Mouse (Mus musculus): ENCODE results near the gene Vgll4. TPM values are rescaled to one million over a fixed set of nuclear protein-coding genes. Genes with fewer than 3 reads are reported as not detected.
A peak's percentile ranks its signal among the peaks of the same experiment; 100 is the strongest.
"Not testable (repeated sequence)": the region's sequence is repeated elsewhere in the genome, so short reads cannot be mapped to it uniquely, and the experiment has no call there.

Gene Vgll4
- total RNA-seq, 1 experiment from 2014 or later: 82.9 TPM

GRCm38 (mm10) chr6:114905253-114906028, 64.4 kb downstream of the Vgll4 start:
- ATAC-seq (ENCODE audit: extremely low read depth, insufficient number of reproducible peaks, low FRiP score, poor library complexity, severe bottlenecking): no peak

GRCm38 (mm10) chr6:114904818-114905217, 65.0 kb downstream of the Vgll4 start:
- no peak for ATAC-seq (ENCODE audit: extremely low read depth, insufficient number of reproducible peaks, low FRiP score, poor library complexity, severe bottlenecking)

GRCm38 (mm10) chr6:114904233-114904632, 65.6 kb downstream of the Vgll4 start:
- no peak for ATAC-seq (ENCODE audit: extremely low read depth, insufficient number of reproducible peaks, low FRiP score, poor library complexity, severe bottlenecking)

- ATAC-seq (ENCODE audit: extremely low read depth, insufficient number of reproducible peaks, low FRiP score, poor library complexity, severe bottlenecking): no peak
Observed at GRCm38 (mm10) chr6:114901921-114902320, 67.9 kb downstream of the Vgll4 start.

GRCm38 (mm10) chr6:114901321-114901824, 68.4 kb downstream of the Vgll4 start:
- no peak for ATAC-seq (ENCODE audit: extremely low read depth, insufficient number of reproducible peaks, low FRiP score, poor library complexity, severe bottlenecking)

- no peak for ATAC-seq (ENCODE audit: extremely low read depth, insufficient number of reproducible peaks, low FRiP score, poor library complexity, severe bottlenecking)
Observed at GRCm38 (mm10) chr6:114900194-114900593, 69.6 kb downstream of the Vgll4 start.

GRCm38 (mm10) chr6:114899652-114900051, 70.1 kb downstream of the Vgll4 start:
- ATAC-seq (ENCODE audit: extremely low read depth, insufficient number of reproducible peaks, low FRiP score, poor library complexity, severe bottlenecking): no peak

GRCm38 (mm10) chr6:114898949-114899348, 70.8 kb downstream of the Vgll4 start:
- ATAC-seq (ENCODE audit: extremely low read depth, insufficient number of reproducible peaks, low FRiP score, poor library complexity, severe bottlenecking): no peak

- no peak for ATAC-seq (ENCODE audit: extremely low read depth, insufficient number of reproducible peaks, low FRiP score, poor library complexity, severe bottlenecking)
Observed at GRCm38 (mm10) chr6:114896281-114896680, 73.5 kb downstream of the Vgll4 start.

GRCm38 (mm10) chr6:114895191-114895590, 74.6 kb downstream of the Vgll4 start:
- ATAC-seq (ENCODE audit: extremely low read depth, insufficient number of reproducible peaks, low FRiP score, poor library complexity, severe bottlenecking): no peak

- peak; percentile 21 for ATAC-seq (ENCODE audit: extremely low read depth, insufficient number of reproducible peaks, low FRiP score, poor library complexity, severe bottlenecking)
Observed at GRCm38 (mm10) chr6:114894548-114895106, 75.2 kb downstream of the Vgll4 start.

GRCm38 (mm10) chr6:114893427-114894209, 76.2 kb downstream of the Vgll4 start:
- peak; percentile 92 for ATAC-seq (ENCODE audit: extremely low read depth, insufficient number of reproducible peaks, low FRiP score, poor library complexity, severe bottlenecking)

GRCm38 (mm10) chr6:114892363-114892762, 77.4 kb downstream of the Vgll4 start:
- no peak for ATAC-seq (ENCODE audit: extremely low read depth, insufficient number of reproducible peaks, low FRiP score, poor library complexity, severe bottlenecking)

- ATAC-seq (ENCODE audit: extremely low read depth, insufficient number of reproducible peaks, low FRiP score, poor library complexity, severe bottlenecking): no peak
Observed at GRCm38 (mm10) chr6:114891771-114892170, 78.0 kb downstream of the Vgll4 start.

GRCm38 (mm10) chr6:114891272-114891671, 78.5 kb downstream of the Vgll4 start:
- no peak for ATAC-seq (ENCODE audit: extremely low read depth, insufficient number of reproducible peaks, low FRiP score, poor library complexity, severe bottlenecking)

GRCm38 (mm10) chr6:114890411-114891115, 79.2 kb downstream of the Vgll4 start:
- ATAC-seq (ENCODE audit: extremely low read depth, insufficient number of reproducible peaks, low FRiP score, poor library complexity, severe bottlenecking): no peak

GRCm38 (mm10) chr6:114889971-114890370, 79.8 kb downstream of the Vgll4 start:
- not testable (repeated sequence) for ATAC-seq (ENCODE audit: extremely low read depth, insufficient number of reproducible peaks, low FRiP score, poor library complexity, severe bottlenecking)

GRCm38 (mm10) chr6:114888922-114889321, 80.9 kb downstream of the Vgll4 start:
- ATAC-seq (ENCODE audit: extremely low read depth, insufficient number of reproducible peaks, low FRiP score, poor library complexity, severe bottlenecking): no peak

All from neutrophil, adult 5-6 weeks (primary cell).